Mouse (Mus musculus) layer of hippocampus, adult 11-12 months (tissue): ENCODE measurements at regions not wholly inside any gene's neighbourhood (a gene's known extent, or its start where the extent isn't known, plus 50 kb on each side); places are given as distances from the start of the nearest gene placed in this dataset.
A peak's percentile ranks its signal among the peaks of the same experiment; 100 is the strongest.

ENCODE experiments used
- DNase-seq: peaks from one replicate; pipeline ENCODE4 v3.0.0; 2022; ENCODE audit warnings: low spot score

GRCm38 (mm10) chr1:57032407-57032806 is 54.0 kb upstream of the Satb2 start:
- DNase-seq = no peak

GRCm38 (mm10) chr1:57033244-57033643 is 54.8 kb upstream of the Satb2 start:
- peak; percentile 6 for DNase-seq

GRCm38 (mm10) chr1:57034411-57034810 is 56.0 kb upstream of the Satb2 start:
- no peak for DNase-seq

- no peak for DNase-seq
These were observed 57.9 kb upstream of the Satb2 start for GRCm38 (mm10) chr1:57036382-57036781.

- DNase-seq = no peak
These were observed 61.8 kb upstream of the Satb2 start for GRCm38 (mm10) chr1:57040201-57040600.

GRCm38 (mm10) chr1:57041578-57041977 is 63.1 kb upstream of the Satb2 start:
- no peak for DNase-seq

- no peak for DNase-seq
These were observed 75.4 kb upstream of the Satb2 start for GRCm38 (mm10) chr1:57053836-57054235.

GRCm38 (mm10) chr1:57055976-57056375 is 77.5 kb upstream of the Satb2 start:
- DNase-seq = no peak

- no peak for DNase-seq
These were observed 80.8 kb upstream of the Satb2 start for GRCm38 (mm10) chr1:57059216-57059615.

- DNase-seq = no peak
These were observed 96.8 kb upstream of the Satb2 start for GRCm38 (mm10) chr1:57075221-57075620.

- DNase-seq = no peak
These were observed 98.2 kb upstream of the Satb2 start for GRCm38 (mm10) chr1:57076696-57077095.

- DNase-seq = no peak
These were observed 101.9 kb upstream of the Satb2 start for GRCm38 (mm10) chr1:57080306-57080705.

GRCm38 (mm10) chr1:57083134-57083533 is 104.7 kb upstream of the Satb2 start:
- DNase-seq = no peak

GRCm38 (mm10) chr1:57083540-57084083 is 105.2 kb upstream of the Satb2 start:
- DNase-seq = no peak

GRCm38 (mm10) chr1:57095361-57096247 is 117.2 kb upstream of the Satb2 start:
- peak; percentile 44 for DNase-seq

GRCm38 (mm10) chr1:57096248-57096600 is 117.8 kb upstream of the Satb2 start:
- no peak for DNase-seq

GRCm38 (mm10) chr1:57096740-57097139 is 118.3 kb upstream of the Satb2 start:
- no peak for DNase-seq

GRCm38 (mm10) chr1:57100614-57101013 is 122.2 kb upstream of the Satb2 start:
- no peak for DNase-seq

- no peak for DNase-seq
These were observed 128.9 kb upstream of the Satb2 start for GRCm38 (mm10) chr1:57107308-57107707.

GRCm38 (mm10) chr1:57120678-57121077 is 142.2 kb upstream of the Satb2 start:
- no peak for DNase-seq

- no peak for DNase-seq
These were observed 165.7 kb upstream of the Satb2 start for GRCm38 (mm10) chr1:57144181-57144580.

- DNase-seq = no peak
These were observed 177.4 kb upstream of the Satb2 start for GRCm38 (mm10) chr1:57155869-57156268.

GRCm38 (mm10) chr1:57164443-57164842 is 186.0 kb upstream of the Satb2 start:
- no peak for DNase-seq
